Mouse (Mus musculus) G1E (cell line): Measurements from ENCODE around the gene Borcs6. TPM values are rescaled to one million over a fixed set of nuclear protein-coding genes. Genes with fewer than 3 reads are reported as not detected.

Source experiments
- ATAC-seq: 2 replicates; pipeline ENCODE4 v1.8.0; 2016; ENCODE audit warnings: mild to moderate bottlenecking; ENCODE audit not compliant: insufficient number of reproducible peaks, poor library complexity, low FRiP score, severe bottlenecking; ENCODE audit errors: extremely low read depth
- DNase-seq: peaks from one replicate; pipeline ENCODE4 v3.0.0; 2012; ENCODE audit warnings: low spot score
- H3K27me3 ChIP-seq: 2 replicates; pipeline ENCODE4 v1.6.1; 2012; ENCODE audit warnings: mild to moderate bottlenecking, low read length, inconsistent platforms; ENCODE audit not compliant: insufficient read depth
- H3K36me3 ChIP-seq: replicated peaks from 2 replicates; pipeline ENCODE3; 2012; ENCODE audit warnings: mild to moderate bottlenecking, inconsistent platforms
- H3K4me1 ChIP-seq: 2 replicates; pipeline ENCODE4 v1.6.1; 2012; ENCODE audit warnings: low read depth, low read length, inconsistent platforms, mixed read lengths; ENCODE audit not compliant: insufficient read depth
- H3K4me3 ChIP-seq: 2 replicates; pipeline ENCODE4 v1.5.1; 2012; ENCODE audit warnings: low read depth, mild to moderate bottlenecking, inconsistent platforms, low read length, moderate library complexity, mixed read lengths
- H3K9me3 ChIP-seq: replicated peaks from 2 replicates; pipeline ENCODE4 v1.6.1; 2012; ENCODE audit warnings: inconsistent platforms
- CTCF ChIP-seq: IDR thresholded peaks from 2 replicates; pipeline ENCODE4 v1.5.1; 2012; ENCODE audit warnings: low read depth, low read length, inconsistent platforms, mixed read lengths
- GATA1 ChIP-seq: IDR thresholded peaks from 2 replicates; pipeline ENCODE4 v1.6.1; 2012; ENCODE audit warnings: borderline replicate concordance, low read length, inconsistent platforms, mixed read lengths
- GATA2 ChIP-seq: IDR thresholded peaks from 2 replicates; pipeline ENCODE4 v1.6.1; 2012; ENCODE audit warnings: low read depth, low read length, inconsistent platforms, borderline replicate concordance
- POLR2AphosphoS5 ChIP-seq: IDR thresholded peaks from 2 replicates; pipeline ENCODE4 v1.6.1; 2012; ENCODE audit warnings: low read depth, low read length, inconsistent platforms; ENCODE audit not compliant: insufficient replicate concordance
- TAL1 ChIP-seq: conservative IDR thresholded peaks from 2 replicates; pipeline ENCODE4 v1.6.1; 2012; ENCODE audit warnings: low read depth, low read length, inconsistent platforms, mixed read lengths
- polyA plus RNA-seq: library from polyadenylated mRNA; stranded (reverse); fragments of >175 nt; gene quantifications from 2 replicates; pipeline ENCODE4 v1.2.3, GENCODE M21; 2012
- total RNA-seq, 2 experiments: library from RNA; stranded (forward) in 1 of 2; stranded (reverse) in 1 of 2; fragments of 200-1000 nt in 1 of 2; fragments of >200 nt in 1 of 2; fragmentation: Nextera tagmentation in 1 of 2; gene quantifications; 2 replicates each; pipeline ENCODE4 v1.2.3; 2014 to 2017

Borcs6 gene
- total and polyA plus RNA-seq, 3 experiments = 6.1 to 25.9 (median 6.4) TPM

DNA sequence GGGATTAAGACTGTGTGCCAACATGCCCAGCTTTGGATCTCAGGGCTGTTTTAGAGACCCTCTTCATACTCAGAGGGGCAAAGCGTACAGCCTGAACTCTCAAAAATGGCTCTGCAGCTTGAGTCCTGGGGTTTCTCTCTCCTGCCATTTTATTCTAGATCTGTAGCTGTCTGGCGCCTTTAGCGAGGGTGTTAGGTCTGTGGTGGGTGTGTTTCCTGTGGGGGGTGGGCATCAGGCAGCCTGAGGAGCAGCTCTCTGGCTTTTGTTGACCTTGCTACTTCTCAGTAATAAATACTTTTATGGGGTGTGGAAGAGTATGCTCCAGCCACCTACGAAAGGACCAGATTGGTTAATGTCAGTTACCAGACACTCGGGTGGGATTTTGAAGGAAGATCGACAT, 18.5 kb downstream of the Borcs6 start:
- Histone ChIP-seq H3K4me3 (no peak overlapping the region), H3K9me3 (no peaks in the 10 kb centered on the region), H3K27me3 (peaks cover 11% of the 10 kb centered on the region), H3K4me1 (peaks cover 40% of the 10 kb centered on the region), H3K36me3 (no peaks in the 10 kb centered on the region)
- no peak for DNase-seq
- TF ChIP-seq TAL1 = no peak
- no peak for TF ChIP-seq POLR2AphosphoS5
- TF ChIP-seq CTCF = no peak
- TF ChIP-seq GATA1 = no peak
- TF ChIP-seq GATA2 = no peak
- no peak for ATAC-seq

DNA sequence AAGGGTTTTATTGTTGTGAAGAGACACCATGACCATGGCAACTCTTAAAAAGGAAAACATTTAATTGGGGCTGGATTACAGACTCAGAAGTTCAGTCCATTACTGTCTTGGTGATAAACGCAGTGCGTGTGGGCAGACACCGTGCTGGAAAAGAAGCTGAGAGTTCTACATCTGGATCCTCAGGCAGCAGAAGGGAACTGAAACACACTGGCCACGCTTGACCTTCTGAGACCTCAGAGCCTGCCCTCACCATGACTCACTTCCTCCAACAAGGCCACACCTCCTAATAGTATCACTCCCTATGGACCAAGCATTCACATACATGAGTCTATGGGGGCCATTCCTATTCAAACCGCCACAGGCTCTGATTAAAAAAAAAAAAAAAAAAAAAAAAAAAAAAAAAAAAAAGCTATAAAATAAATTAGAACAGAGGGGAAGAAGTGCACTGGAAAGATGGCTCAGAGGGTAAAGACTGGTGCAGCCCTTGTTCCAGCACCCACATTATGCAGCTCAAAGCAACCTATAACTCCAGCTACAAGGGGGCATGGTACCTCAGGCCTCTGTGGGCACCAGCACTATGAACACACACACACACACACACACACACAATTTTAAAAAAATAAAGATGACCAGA, 19.4 kb downstream of the Borcs6 start:
- DNase-seq = no peak
- H3K27me3 ChIP-seq = peaks cover 13% of the 10 kb centered on the region
- H3K9me3 ChIP-seq = no peaks in the 10 kb centered on the region
- no peak for ATAC-seq
- H3K4me1 ChIP-seq = peaks cover 40% of the 10 kb centered on the region
- no peak overlapping the region for H3K4me3 ChIP-seq
- TF ChIP-seq GATA2 = no peak
- no peak for TF ChIP-seq GATA1
- no peak for TF ChIP-seq TAL1
- H3K36me3 ChIP-seq = no peaks in the 10 kb centered on the region

DNA sequence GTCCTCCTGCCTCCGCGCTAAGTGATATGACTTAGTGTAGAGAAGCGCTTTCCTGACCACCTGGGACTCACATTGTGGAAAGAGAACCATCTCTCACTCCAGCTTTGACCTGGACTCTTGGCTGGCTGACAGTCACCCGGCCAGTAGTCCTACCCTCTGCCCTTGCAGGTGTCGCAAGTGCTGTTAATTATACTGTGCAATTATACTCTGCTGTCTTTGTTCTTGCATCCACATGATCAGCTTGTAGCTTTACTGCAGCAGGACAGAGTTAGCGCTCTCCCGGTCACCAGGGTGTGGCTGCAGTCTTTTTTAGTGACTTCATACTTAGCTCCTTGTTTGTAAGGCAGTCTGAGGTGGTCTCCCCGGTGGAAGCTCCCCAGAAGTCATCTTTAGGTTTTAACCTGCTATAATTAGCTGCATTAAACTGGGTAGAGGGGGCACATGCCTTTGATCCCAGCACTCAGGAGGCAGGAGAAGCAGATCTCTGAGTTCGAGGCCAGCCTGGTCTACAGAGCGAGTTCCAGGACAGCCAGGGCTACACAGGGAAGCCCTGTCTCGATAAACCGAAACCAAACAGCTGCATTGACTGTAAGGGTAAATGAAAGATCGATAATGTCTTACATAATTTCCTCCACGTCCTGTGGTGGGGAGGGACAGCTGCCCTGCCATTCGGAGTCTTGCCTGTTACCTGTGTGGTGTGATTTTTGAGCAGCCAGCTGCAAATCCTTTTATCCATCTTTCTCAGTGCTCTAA, 20.8 kb downstream of the Borcs6 start:
- Histone ChIP-seq H3K4me1 (peaks cover 28% of the 10 kb centered on the region), H3K4me3 (no peak overlapping the region), H3K27me3 (peaks cover 17% of the 10 kb centered on the region), H3K9me3 (no peaks in the 10 kb centered on the region), H3K36me3 (no peaks in the 10 kb centered on the region)
- DNase-seq (no peak), ATAC-seq (no peak)
- TF ChIP-seq TAL1 (no peak), GATA2 (no peak), CTCF (no peak), GATA1 (no peak), POLR2AphosphoS5 (no peak)

DNA sequence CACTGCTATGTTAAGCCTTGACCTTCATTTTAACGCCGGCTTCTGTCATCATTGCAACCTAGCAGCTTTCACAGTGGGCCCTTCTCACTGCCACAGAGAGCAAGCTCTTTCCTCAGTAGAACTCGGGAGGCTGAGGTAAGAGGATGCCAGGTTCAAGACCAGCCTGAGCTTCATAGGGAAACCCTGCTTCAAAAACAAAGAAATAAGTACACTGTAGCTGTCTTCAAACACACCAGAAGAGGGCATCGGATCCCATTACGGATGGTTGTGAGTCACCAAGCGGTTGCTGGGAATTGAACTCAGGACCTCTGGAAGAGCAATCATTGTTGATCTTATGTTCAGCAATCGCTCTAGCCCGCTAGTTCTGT, 21.3 kb downstream of the Borcs6 start:
- H3K36me3 ChIP-seq = no peaks in the 10 kb centered on the region
- peaks cover 28% of the 10 kb centered on the region for H3K4me1 ChIP-seq
- H3K27me3 ChIP-seq = peaks cover 17% of the 10 kb centered on the region
- ATAC-seq = no peak
- no peaks in the 10 kb centered on the region for H3K9me3 ChIP-seq
- H3K4me3 ChIP-seq = no peak overlapping the region
- TF ChIP-seq CTCF = no peak
- no peak for TF ChIP-seq TAL1
- TF ChIP-seq GATA2 = no peak
- no peak for TF ChIP-seq POLR2AphosphoS5
- no peak for TF ChIP-seq GATA1
- no peak for DNase-seq

DNA sequence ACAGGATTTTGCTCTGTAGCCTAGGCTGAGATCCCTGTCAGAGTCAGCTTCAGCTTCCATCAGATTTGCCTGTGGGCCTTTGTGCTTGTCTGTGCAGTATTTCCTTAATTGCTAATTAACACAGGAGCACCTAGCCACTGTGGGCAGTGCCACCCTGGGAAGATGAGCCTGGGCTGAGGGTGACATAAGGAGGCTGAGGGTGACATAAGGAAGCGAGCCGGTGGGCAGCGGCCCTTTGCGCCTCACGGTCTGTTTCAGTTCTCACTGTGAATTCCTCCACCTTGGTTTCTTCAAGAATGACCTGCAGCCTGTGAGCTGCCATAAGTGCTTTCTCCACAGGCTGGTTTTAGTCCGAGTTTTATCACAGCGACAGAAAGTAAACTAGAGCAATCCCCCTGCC, 22.1 kb downstream of the Borcs6 start:
- ATAC-seq (no peak), DNase-seq (no peak)
- Histone ChIP-seq H3K27me3 (peaks cover 17% of the 10 kb centered on the region), H3K9me3 (no peaks in the 10 kb centered on the region), H3K4me3 (no peak overlapping the region), H3K36me3 (no peaks in the 10 kb centered on the region), H3K4me1 (peaks cover 28% of the 10 kb centered on the region)
- TF ChIP-seq GATA2 = no peak
- no peak for TF ChIP-seq TAL1
- TF ChIP-seq GATA1 = no peak
- no peak for TF ChIP-seq CTCF
- TF ChIP-seq POLR2AphosphoS5 = no peak

DNA sequence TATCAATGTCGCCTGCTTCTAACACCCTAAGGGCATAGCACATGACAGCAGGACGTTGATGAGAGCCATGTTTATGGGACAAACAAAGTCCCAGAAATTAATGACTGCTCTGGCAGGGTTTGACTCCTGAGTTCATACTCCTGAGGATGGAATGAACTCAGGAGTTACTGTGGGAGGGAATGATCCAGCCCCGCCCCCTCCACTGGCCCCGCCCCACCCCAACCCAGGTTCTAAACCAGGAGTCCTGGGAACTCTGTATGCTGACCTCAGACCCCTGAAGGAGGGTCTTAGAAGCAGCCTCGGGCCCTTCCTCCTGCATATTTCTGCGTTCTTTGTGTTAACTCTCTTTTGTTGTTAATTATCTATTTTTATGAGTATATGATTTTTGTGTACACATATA, 26.1 kb downstream of the Borcs6 start:
- H3K27me3 ChIP-seq = peaks cover 13% of the 10 kb centered on the region
- H3K4me3 ChIP-seq = no peak overlapping the region
- DNase-seq (no peak), ATAC-seq (no peak)
- no peak for TF ChIP-seq GATA1
- no peak for TF ChIP-seq POLR2AphosphoS5
- no peak for TF ChIP-seq GATA2
- no peak for TF ChIP-seq CTCF
- no peak for TF ChIP-seq TAL1
- peaks cover 41% of the 10 kb centered on the region for H3K4me1 ChIP-seq
- peaks cover 15% of the 10 kb centered on the region for H3K36me3 ChIP-seq
- no peaks in the 10 kb centered on the region for H3K9me3 ChIP-seq
